In the genomic region with DNA sequence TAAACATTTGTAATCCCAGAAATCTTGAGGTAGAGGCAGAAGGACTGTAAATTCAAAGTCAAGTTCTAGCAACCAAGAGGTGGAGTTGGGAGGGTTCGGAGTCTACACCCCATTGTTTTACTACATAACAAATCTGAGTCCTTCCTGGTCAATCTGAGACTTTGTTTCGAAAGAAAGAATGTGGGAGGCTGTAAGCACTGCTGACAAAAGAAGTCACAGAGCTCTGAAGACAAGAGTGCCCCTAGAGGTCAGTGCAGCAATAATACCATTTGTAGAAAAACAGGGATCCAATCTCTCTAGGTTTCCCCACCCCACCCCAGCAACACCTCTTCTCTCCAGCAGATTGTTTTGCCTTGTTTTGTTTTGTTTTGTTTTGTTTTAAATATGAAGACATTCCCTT, we compare ENCODE assay signal across 12 mouse cellular contexts. TPM values are rescaled to one million over a fixed set of nuclear protein-coding genes. Genes with fewer than 3 reads are reported as not detected.
DNase-seq lines count a peak whose midpoint lies in the region; ATAC-seq and TF ChIP-seq lines count a peak whose summit lies in the region.
"Had no signal": no experiment of that assay in that cellular context is flagged by ENCODE, and none has a peak within 500 bp of the region (broad histone marks: within the 10 kb centered on the region; RNA-seq: fewer than 3 reads in every experiment).

No protein-coding gene starts in this region.

- H3K36me3 ChIP-seq in forebrain, postnatal 0 days (ENCODE audit: insufficient read depth), result no peaks in the 10 kb centered on the region
- no peaks in the 10 kb centered on the region for H3K36me3 ChIP-seq in forebrain, embryonic 15.5 days
- H3K36me3 ChIP-seq: G1E; lung, embryonic 15.5 days had no signal

- peak; percentile 21; the same call in 1 of the 2 replicates for TF ChIP-seq CTCF in forebrain, postnatal 0 days (IDR thresholded peaks at IDR 0.05; ENCODE audit: low read depth)

- no peak for ATAC-seq in forebrain, postnatal 0 days
- no peak for ATAC-seq in forebrain, embryonic 15.5 days (replicated peaks)
- ATAC-seq in hematopoietic stem cell, adult 5-6 weeks (replicated peaks in 1 of 2; ENCODE audit: insufficient read depth in 1 of 2, low FRiP score in 2 of 2, low TSS enrichment in 1 of 2, low read depth in 1 of 2, poor library complexity in 2 of 2, severe bottlenecking in 2 of 2), result peak; percentile 73 to 78; a peak in 2 of 4 replicates

- no peak for DNase-seq in forebrain, postnatal 0 days
- peak; percentile 31 for DNase-seq in testis, postnatal 14 days (ENCODE audit: low spot score)
- DNase-seq in testis, postnatal 10 days (ENCODE audit: low spot score), result no peak
- no peak for DNase-seq in left cerebral cortex, postnatal 36 days (ENCODE audit: low spot score in 2 of 2)
- no peak for DNase-seq in MN1 (ENCODE audit: low spot score)
- no peak for DNase-seq in ovary, adult 18-20 months (ENCODE audit: low spot score)

- no peaks in the 10 kb centered on the region for H3K9me3 ChIP-seq in forebrain, postnatal 0 days (ENCODE audit: low read length)
- H3K9me3 ChIP-seq in forebrain, embryonic 15.5 days, result no peaks in the 10 kb centered on the region
- H3K9me3 ChIP-seq: G1E; lung, embryonic 15.5 days had no signal

- H3K4me3 ChIP-seq in forebrain, postnatal 0 days (ENCODE audit: low read depth, low read length), result no peak overlapping the region
- no peak overlapping the region for H3K4me3 ChIP-seq in forebrain, embryonic 15.5 days
- H3K4me3 ChIP-seq: lung, embryonic 15.5 days had no signal

- 34% methylated on average over 2 of the region's 2 CpGs for WGBS in forebrain, postnatal 0 days
- WGBS in forebrain, embryonic 15.5 days, result 29% methylated on average over 2 of the region's 2 CpGs

- H3K9ac ChIP-seq in forebrain, postnatal 0 days, result no peak overlapping the region
- H3K9ac ChIP-seq in forebrain, embryonic 15.5 days (replicated peaks), result no peak overlapping the region
- H3K9ac ChIP-seq: lung, embryonic 15.5 days had no signal

- H3K4me2 ChIP-seq in forebrain, postnatal 0 days (ENCODE audit: low read depth), result no peak overlapping the region
- no peak overlapping the region for H3K4me2 ChIP-seq in forebrain, embryonic 15.5 days (replicated peaks)
- H3K4me2 ChIP-seq: lung, embryonic 15.5 days had no signal

- H3K27me3 ChIP-seq in forebrain, postnatal 0 days (ENCODE audit: insufficient read depth, low read length), result no peaks in the 10 kb centered on the region
- H3K27me3 ChIP-seq in forebrain, embryonic 15.5 days, result no peaks in the 10 kb centered on the region
- H3K27me3 ChIP-seq: lung, embryonic 15.5 days had no signal

- H3K4me1 ChIP-seq in forebrain, postnatal 0 days (ENCODE audit: insufficient read depth), result no peaks in the 10 kb centered on the region
- no peaks in the 10 kb centered on the region for H3K4me1 ChIP-seq in forebrain, embryonic 15.5 days
- H3K4me1 ChIP-seq: lung, embryonic 15.5 days had no signal

- intact Hi-C loops in left cerebral cortex, postnatal 36 days (cut with DNase I), result no loop called here

- no peak overlapping the region for H3K27ac ChIP-seq in forebrain, postnatal 0 days (ENCODE audit: low read depth, low read length)
- H3K27ac ChIP-seq in forebrain, embryonic 15.5 days (replicated peaks), result no peak overlapping the region
- H3K27ac ChIP-seq: lung, embryonic 15.5 days had no signal

RNA-seq across cellular contexts. Expression of a gene that starts 18.2 kb away (rescaled TPM):
- not detected in 2 replicates for total RNA-seq in forebrain, postnatal 0 days (2014; rRNA removed)
- not detected in 2 replicates for polyA plus RNA-seq in forebrain, postnatal 0 days (2015; fragmentation: Nextera tagmentation; extraction: Ambion mirVana)
- polyA plus RNA-seq in forebrain, embryonic 15.5 days (2015; fragmentation: Nextera tagmentation; extraction: Ambion mirVana), result not detected in 2 replicates
- total RNA-seq in hematopoietic stem cell, adult 5-6 weeks (2017), result not detected in 2 replicates
- total RNA-seq in left cerebral cortex, postnatal 36 days (2021), result not detected
- total RNA-seq: layer of hippocampus, adult 18-20 months had no signal
- polyA plus RNA-seq: G1E; lung, embryonic 15.5 days; stomach, embryonic 16.5 days had no signal

RNA-seq across cellular contexts. Expression of a gene that starts 21.9 kb away (rescaled TPM):
- total RNA-seq in forebrain, postnatal 0 days (2014; rRNA removed), result not detected in 2 replicates
- not detected in 2 replicates for polyA plus RNA-seq in forebrain, postnatal 0 days (2015; fragmentation: Nextera tagmentation; extraction: Ambion mirVana)
- not detected in 2 replicates for polyA plus RNA-seq in forebrain, embryonic 15.5 days (2015; fragmentation: Nextera tagmentation; extraction: Ambion mirVana)
- not detected in 2 replicates for total RNA-seq in hematopoietic stem cell, adult 5-6 weeks (2017)
- total RNA-seq in left cerebral cortex, postnatal 36 days (2021), result not detected
- total RNA-seq: G1E; layer of hippocampus, adult 18-20 months had no signal
- polyA plus RNA-seq: G1E; lung, embryonic 15.5 days had no signal

RNA-seq across cellular contexts. Expression of a gene that starts 26.1 kb away (rescaled TPM):
- total RNA-seq in forebrain, postnatal 0 days (2014; rRNA removed), result not detected in 2 replicates
- polyA plus RNA-seq in forebrain, postnatal 0 days (2015; fragmentation: Nextera tagmentation; extraction: Ambion mirVana), result 0.62 and 0.65 TPM in 2 replicates
- polyA plus RNA-seq in forebrain, embryonic 15.5 days (2015; fragmentation: Nextera tagmentation; extraction: Ambion mirVana), result 0.46 and 0.52 TPM in 2 replicates
- total RNA-seq in hematopoietic stem cell, adult 5-6 weeks (2017), result not detected in 2 replicates
- total RNA-seq in left cerebral cortex, postnatal 36 days (2021), result 1 to 10 TPM; 1.9 to 3.2 TPM
- polyA plus RNA-seq: G1E had no signal

RNA-seq across cellular contexts. Expression of a gene that starts 41.8 kb away (rescaled TPM):
- not detected in 2 replicates for total RNA-seq in forebrain, postnatal 0 days (2014; rRNA removed)
- not detected in 2 replicates for polyA plus RNA-seq in forebrain, postnatal 0 days (2015; fragmentation: Nextera tagmentation; extraction: Ambion mirVana)
- polyA plus RNA-seq in forebrain, embryonic 15.5 days (2015; fragmentation: Nextera tagmentation; extraction: Ambion mirVana), result 0.19 and 0.50 TPM in 2 replicates
- 2.3 and 12.9 TPM in 2 replicates for total RNA-seq in hematopoietic stem cell, adult 5-6 weeks (2017)
- not detected for total RNA-seq in left cerebral cortex, postnatal 36 days (2021)
- total RNA-seq: layer of hippocampus, adult 18-20 months had no signal

RNA-seq across cellular contexts. Expression of a gene that starts 57.0 kb away (rescaled TPM):
- 47.6 and 58.4 TPM in 2 replicates for total RNA-seq in forebrain, postnatal 0 days (2014; rRNA removed)
- 31.6 and 34.6 TPM in 2 replicates for polyA plus RNA-seq in forebrain, postnatal 0 days (2015; fragmentation: Nextera tagmentation; extraction: Ambion mirVana)
- 33.2 and 34.6 TPM in 2 replicates for polyA plus RNA-seq in forebrain, embryonic 15.5 days (2015; fragmentation: Nextera tagmentation; extraction: Ambion mirVana)
- total RNA-seq in hematopoietic stem cell, adult 5-6 weeks (2017), result 10.7 and 17.9 TPM in 2 replicates
- 100 to 1,000 TPM; 106 to 156 TPM for total RNA-seq in left cerebral cortex, postnatal 36 days (2021)

Comparison
In these comparisons a context has a peak if more than half of its experiments do, and no peak if none do; other contexts are left out.
1. ATAC-seq: peak in hematopoietic stem cell, adult 5-6 weeks (2 of 2); none in forebrain, postnatal 0 days (single experiment) and forebrain, embryonic 15.5 days (single experiment).